In genomic region chr15:79050160-79050845, GRCm38 (mm10) we compare ENCODE assay signal across 12 mouse cellular contexts. TPM values are rescaled to one million over a fixed set of nuclear protein-coding genes. Genes with fewer than 3 reads are reported as not detected.
A peak's percentile ranks its signal among the peaks of the same experiment; 100 is the strongest.
DNase-seq lines count a peak whose midpoint lies in the region; ATAC-seq lines count a peak whose summit lies in the region.
"Had no signal": no experiment of that assay in that cellular context is flagged by ENCODE, and none has a peak within 500 bp of the region (broad histone marks: within the 10 kb centered on the region; RNA-seq: fewer than 3 reads in every experiment).

No protein-coding gene starts in this region.

- H3K27ac ChIP-seq in kidney, embryonic 16.5 days (ENCODE audit: low read length): peak overlapping the region; percentile 92
- H3K27ac ChIP-seq in embryonic facial prominence, embryonic 12.5 days: no peak overlapping the region
- H3K27ac ChIP-seq in intestine, embryonic 16.5 days (ENCODE audit: low read length): peak overlapping the region; percentile 96

- ATAC-seq in kidney, embryonic 16.5 days (ENCODE audit: low FRiP score, low TSS enrichment): no peak; the same call in 1 of the 2 replicates
- ATAC-seq in embryonic facial prominence, embryonic 12.5 days (ENCODE audit: insufficient number of reproducible peaks, insufficient read depth, low FRiP score, low TSS enrichment): peak; percentile 30; the same call in 1 of the 2 replicates
- no peak for ATAC-seq in intestine, embryonic 16.5 days

- no peak overlapping the region for H3K4me3 ChIP-seq in kidney, embryonic 16.5 days (ENCODE audit: low read length)
- H3K4me3 ChIP-seq in embryonic facial prominence, embryonic 12.5 days: no peak overlapping the region
- no peak overlapping the region for H3K4me3 ChIP-seq in intestine, embryonic 16.5 days (ENCODE audit: low read length)

- no peak for DNase-seq in kidney, postnatal 36 days
- DNase-seq in brain, adult 2 months (ENCODE audit: low read depth, low spot score): peak; percentile 58
- no peak for DNase-seq in adrenal gland, adult 18-20 months (ENCODE audit: low spot score in 2 of 2)
- no peak for DNase-seq in cerebellum, adult 11-12 months
- no peak for DNase-seq in cerebellum, adult 9-10 months
- DNase-seq: embryo, embryonic 11 days; kidney, postnatal 4 days; spleen, adult 18-20 months had no signal

- H3K9ac ChIP-seq in kidney, embryonic 16.5 days (replicated peaks; ENCODE audit: low read length): no peak overlapping the region
- H3K9ac ChIP-seq in embryonic facial prominence, embryonic 12.5 days: no peak overlapping the region
- H3K9ac ChIP-seq in intestine, embryonic 16.5 days (ENCODE audit: low read depth, low read length): peak overlapping the region; percentile 27

- H3K36me3 ChIP-seq in kidney, embryonic 16.5 days (ENCODE audit: insufficient read depth, low read length): peaks cover 24% of the 10 kb centered on the region
- H3K36me3 ChIP-seq in embryonic facial prominence, embryonic 12.5 days: peaks cover 30% of the 10 kb centered on the region
- peaks cover 13% of the 10 kb centered on the region for H3K36me3 ChIP-seq in intestine, embryonic 16.5 days (ENCODE audit: control insufficient read depth, insufficient read depth, low read length)

- 52% methylated on average over 9 of the region's 9 CpGs for WGBS in kidney, embryonic 16.5 days
- 68% methylated on average over 9 of the region's 9 CpGs for WGBS in embryonic facial prominence, embryonic 12.5 days
- WGBS in intestine, embryonic 16.5 days: 51% methylated on average over 9 of the region's 9 CpGs

- H3K9me3 ChIP-seq in kidney, embryonic 16.5 days (ENCODE audit: low read length): no peaks in the 10 kb centered on the region
- no peaks in the 10 kb centered on the region for H3K9me3 ChIP-seq in embryonic facial prominence, embryonic 12.5 days
- H3K9me3 ChIP-seq in intestine, embryonic 16.5 days (ENCODE audit: control insufficient read depth, low read length): no peaks in the 10 kb centered on the region

- H3K4me2 ChIP-seq in kidney, embryonic 16.5 days (replicated peaks; ENCODE audit: low read depth, low read length): no peak overlapping the region
- H3K4me2 ChIP-seq in embryonic facial prominence, embryonic 12.5 days (replicated peaks): no peak overlapping the region
- peak overlapping the region; percentile 17 for H3K4me2 ChIP-seq in intestine, embryonic 16.5 days (ENCODE audit: low read depth, low read length)

- no peaks in the 10 kb centered on the region for H3K27me3 ChIP-seq in kidney, embryonic 16.5 days (ENCODE audit: insufficient read depth, low read length)
- no peaks in the 10 kb centered on the region; the same call in 1 of the 2 replicates for H3K27me3 ChIP-seq in embryonic facial prominence, embryonic 12.5 days
- H3K27me3 ChIP-seq in intestine, embryonic 16.5 days (replicated peaks; ENCODE audit: control insufficient read depth, insufficient read depth, low read length): no peaks in the 10 kb centered on the region

- H3K4me1 ChIP-seq in kidney, embryonic 16.5 days (ENCODE audit: insufficient read depth, low read length): peaks cover 12% of the 10 kb centered on the region
- H3K4me1 ChIP-seq in embryonic facial prominence, embryonic 12.5 days: no peaks in the 10 kb centered on the region
- peaks cover 24% of the 10 kb centered on the region for H3K4me1 ChIP-seq in intestine, embryonic 16.5 days (ENCODE audit: control insufficient read depth, insufficient read depth, low read length)

RNA-seq across cellular contexts. Expression of gene Galr3, which starts 8.6 kb away (rescaled TPM):
- polyA plus RNA-seq in kidney, embryonic 16.5 days (2015; fragmentation: Nextera tagmentation; extraction: Ambion mirVana): not detected in 2 replicates
- not detected in 2 replicates for polyA plus RNA-seq in embryonic facial prominence, embryonic 12.5 days (2016; fragmentation: Nextera tagmentation; extraction: Ambion mirVana)
- polyA plus RNA-seq in intestine, embryonic 16.5 days (2015; fragmentation: Nextera tagmentation; extraction: Ambion mirVana): 1.8 and 2.3 TPM in 2 replicates
- under 1 TPM in 1 of 2 experiments, not detected in 1; 0.27 TPM for total RNA-seq in adrenal gland, adult 18-20 months (2021)
- polyA plus RNA-seq: heart, embryonic 14.5 days had no signal

RNA-seq across cellular contexts. Expression of gene Ankrd54, which starts 12.4 kb away (rescaled TPM):
- polyA plus RNA-seq in kidney, embryonic 16.5 days (2015; fragmentation: Nextera tagmentation; extraction: Ambion mirVana): 51.7 and 52.5 TPM in 2 replicates
- polyA plus RNA-seq in embryonic facial prominence, embryonic 12.5 days (2016; fragmentation: Nextera tagmentation; extraction: Ambion mirVana): 55.9 and 65.5 TPM in 2 replicates
- polyA plus RNA-seq in intestine, embryonic 16.5 days (2015; fragmentation: Nextera tagmentation; extraction: Ambion mirVana): 56.4 and 57.5 TPM in 2 replicates
- total RNA-seq in adrenal gland, adult 18-20 months (2021): 10 to 100 TPM; 23.9 to 26.5 TPM

RNA-seq across cellular contexts. Expression of gene H1f0, which starts 22.1 kb away (rescaled TPM):
- polyA plus RNA-seq in kidney, embryonic 16.5 days (2015; fragmentation: Nextera tagmentation; extraction: Ambion mirVana): 521 and 528 TPM in 2 replicates
- 513 and 519 TPM in 2 replicates for polyA plus RNA-seq in embryonic facial prominence, embryonic 12.5 days (2016; fragmentation: Nextera tagmentation; extraction: Ambion mirVana)
- 438 and 456 TPM in 2 replicates for polyA plus RNA-seq in intestine, embryonic 16.5 days (2015; fragmentation: Nextera tagmentation; extraction: Ambion mirVana)
- 100 to 1,000 TPM in 1 of 2 experiments, 10 to 100 TPM in 1; 86.2 to 101 TPM for total RNA-seq in adrenal gland, adult 18-20 months (2021)

RNA-seq across cellular contexts. Expression of gene Eif3l, which starts 24.7 kb away (rescaled TPM):
- polyA plus RNA-seq in kidney, embryonic 16.5 days (2015; fragmentation: Nextera tagmentation; extraction: Ambion mirVana): 254 and 260 TPM in 2 replicates
- polyA plus RNA-seq in embryonic facial prominence, embryonic 12.5 days (2016; fragmentation: Nextera tagmentation; extraction: Ambion mirVana): 229 and 235 TPM in 2 replicates
- 221 and 238 TPM in 2 replicates for polyA plus RNA-seq in intestine, embryonic 16.5 days (2015; fragmentation: Nextera tagmentation; extraction: Ambion mirVana)
- 100 to 1,000 TPM; 136 to 139 TPM for total RNA-seq in adrenal gland, adult 18-20 months (2021)

RNA-seq across cellular contexts. Expression of gene Micall1, which starts 58.4 kb away (rescaled TPM):
- polyA plus RNA-seq in kidney, embryonic 16.5 days (2015; fragmentation: Nextera tagmentation; extraction: Ambion mirVana): 8.5 and 8.9 TPM in 2 replicates
- 12.0 and 12.6 TPM in 2 replicates for polyA plus RNA-seq in embryonic facial prominence, embryonic 12.5 days (2016; fragmentation: Nextera tagmentation; extraction: Ambion mirVana)
- 5.2 and 6.3 TPM in 2 replicates for polyA plus RNA-seq in intestine, embryonic 16.5 days (2015; fragmentation: Nextera tagmentation; extraction: Ambion mirVana)
- 10 to 100 TPM; 39.0 to 45.5 TPM for total RNA-seq in adrenal gland, adult 18-20 months (2021)
